Mouse (Mus musculus) liver (tissue): Measurements from ENCODE around the gene Usp22.
"Not testable (repeated sequence)": the region's sequence is repeated elsewhere in the genome, so short reads cannot be mapped to it uniquely, and the experiment has no call there.

ENCODE experiments used
- DNase-seq: peaks from one replicate; pipeline ENCODE4 v3.0.0-alpha.2; 2020; ENCODE audit warnings: mixed read lengths

Usp22 gene

DNA sequence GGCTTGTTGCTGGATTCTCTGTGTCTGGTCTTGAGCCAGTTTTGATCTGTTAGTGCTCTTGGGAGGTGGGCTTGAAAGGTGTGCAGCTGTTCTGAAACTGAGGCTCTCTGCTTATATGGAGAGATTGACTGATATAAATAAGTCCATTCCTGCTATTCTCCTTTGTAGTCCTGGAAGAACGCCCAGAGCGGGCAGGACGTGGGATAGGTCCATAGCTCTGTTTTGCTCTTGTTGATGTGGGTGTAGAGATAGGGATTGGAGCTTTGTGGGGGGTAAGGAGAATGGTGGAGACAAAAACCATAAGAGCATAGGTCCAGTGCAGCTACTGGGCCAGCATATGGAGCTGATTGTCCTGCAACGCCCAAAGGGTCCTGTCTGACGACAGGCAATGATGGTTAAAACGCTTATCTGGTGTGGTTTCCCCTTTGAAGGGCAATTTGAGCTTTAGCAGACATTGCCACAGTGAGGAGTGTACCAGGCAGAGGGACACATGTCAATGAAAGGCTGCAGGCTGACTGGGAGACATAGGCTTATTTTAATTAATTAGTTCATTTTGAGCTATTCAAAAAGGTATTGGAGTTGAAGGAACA, 31.8 kb downstream of the Usp22 start:
- no peak for DNase-seq

- DNase-seq, result no peak
Measured at GRCm38 (mm10) chr11:61142262-61142661, 32.6 kb downstream of the Usp22 start.

DNA sequence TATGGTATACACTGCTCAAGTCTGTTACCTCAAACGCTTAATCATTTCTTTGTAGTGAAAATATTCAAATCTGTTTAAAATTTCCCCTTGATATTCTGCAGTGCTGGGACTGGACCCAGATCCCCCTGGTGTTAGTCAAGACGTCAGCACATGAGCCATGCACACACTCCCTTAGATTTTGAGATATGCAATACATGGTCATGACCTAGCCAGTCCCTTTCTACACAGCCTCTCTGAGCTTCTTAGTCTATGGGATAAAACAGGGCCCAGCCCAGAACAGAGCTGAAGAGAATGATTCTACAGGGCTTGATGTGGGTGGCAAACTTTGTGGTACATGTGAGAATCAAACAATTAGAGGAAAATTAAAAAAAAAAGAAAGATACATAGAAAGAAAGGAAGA, 33.2 kb downstream of the Usp22 start:
- DNase-seq, result no peak

DNA sequence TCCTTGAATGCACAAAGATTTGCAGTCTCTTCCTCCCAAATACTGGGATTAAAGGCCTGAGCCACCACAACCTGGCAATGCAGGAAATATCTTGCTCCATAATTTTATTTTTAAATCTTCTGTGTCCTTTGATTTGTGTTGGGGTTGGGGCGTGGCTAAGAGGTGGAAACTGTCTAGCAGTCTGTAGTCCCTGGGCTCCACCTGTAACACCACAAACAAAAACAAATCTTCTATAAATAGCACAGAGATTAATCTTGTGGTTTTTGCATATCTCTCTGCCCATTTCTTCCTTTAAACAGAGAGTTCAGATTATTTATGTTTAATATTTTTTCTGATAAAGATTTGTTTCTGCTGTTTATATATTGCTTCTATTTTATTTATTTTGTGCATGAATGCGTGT, 41.9 kb downstream of the Usp22 start:
- DNase-seq, result no peak

DNA sequence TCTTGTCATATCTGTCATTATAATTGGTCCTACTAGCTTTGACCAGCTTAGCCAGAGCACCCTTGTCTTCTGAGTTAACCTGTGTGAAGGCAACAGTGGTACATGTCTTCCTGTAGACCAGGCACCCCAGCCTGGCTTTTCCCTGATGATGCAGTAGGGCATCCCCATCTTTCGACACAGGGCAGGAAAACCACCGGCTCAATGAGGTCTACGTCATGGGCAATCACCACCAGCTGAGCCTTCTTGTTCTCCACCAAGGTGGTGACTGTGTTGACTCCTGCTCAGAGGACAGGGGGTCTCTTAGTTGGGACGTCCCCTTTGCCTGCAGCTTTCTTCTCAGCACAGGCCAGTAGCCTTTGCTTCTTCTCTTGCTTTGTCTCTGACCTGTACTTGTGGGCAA, 44.2 kb downstream of the Usp22 start:
- not testable (repeated sequence) for DNase-seq

- DNase-seq, result no peak
Measured at GRCm38 (mm10) chr11:61129305-61129704, 45.5 kb downstream of the Usp22 start.

GRCm38 (mm10) chr11:61127421-61128055, 47.3 kb downstream of the Usp22 start:
- DNase-seq, result no peak

- no peak for DNase-seq
Measured at GRCm38 (mm10) chr11:61126606-61127355, 48.1 kb downstream of the Usp22 start, which contains the start of gene Tnfrsf13b. Gene Tnfrsf13b, plus strand, starts transcription at chr11:61126755.

GRCm38 (mm10) chr11:61125970-61126369, 48.9 kb downstream of the Usp22 start:
- DNase-seq, result no peak

GRCm38 (mm10) chr11:61123886-61124285, 51.0 kb downstream of the Usp22 start:
- no peak for DNase-seq

- DNase-seq, result no peak
Measured at GRCm38 (mm10) chr11:61122769-61123288, 52.0 kb downstream of the Usp22 start.

- DNase-seq, result no peak
Measured at GRCm38 (mm10) chr11:61122283-61122768, 52.5 kb downstream of the Usp22 start.

DNA sequence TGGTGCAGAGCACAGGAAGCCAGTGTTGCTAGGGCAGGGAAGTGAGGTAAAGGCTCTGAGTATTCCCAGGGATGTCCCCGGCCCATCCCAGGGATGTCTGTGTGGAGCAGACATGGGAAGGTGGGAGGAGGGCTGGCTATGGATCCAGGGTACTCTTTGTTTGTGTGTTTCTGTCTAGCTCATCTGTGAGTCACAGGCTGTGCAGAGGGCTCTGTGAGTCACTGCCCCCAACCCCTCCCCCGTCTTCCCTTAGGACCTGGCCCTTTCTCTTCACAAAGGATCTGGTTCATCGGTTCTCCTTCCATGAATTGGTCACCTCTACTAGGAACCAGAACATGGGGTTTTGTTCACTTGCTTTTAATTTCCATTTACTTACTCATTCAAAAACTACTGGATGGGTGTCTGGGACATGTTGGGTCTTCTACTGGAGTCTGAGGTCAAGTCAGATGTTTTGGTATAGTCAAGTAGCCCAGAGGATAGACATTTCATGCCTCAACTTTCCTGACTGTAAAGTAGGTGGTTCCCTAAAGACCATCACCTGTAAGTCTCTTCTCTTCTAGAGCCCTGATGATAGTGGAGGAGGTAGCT, 54.8 kb downstream of the Usp22 start:
- no peak for DNase-seq

DNA sequence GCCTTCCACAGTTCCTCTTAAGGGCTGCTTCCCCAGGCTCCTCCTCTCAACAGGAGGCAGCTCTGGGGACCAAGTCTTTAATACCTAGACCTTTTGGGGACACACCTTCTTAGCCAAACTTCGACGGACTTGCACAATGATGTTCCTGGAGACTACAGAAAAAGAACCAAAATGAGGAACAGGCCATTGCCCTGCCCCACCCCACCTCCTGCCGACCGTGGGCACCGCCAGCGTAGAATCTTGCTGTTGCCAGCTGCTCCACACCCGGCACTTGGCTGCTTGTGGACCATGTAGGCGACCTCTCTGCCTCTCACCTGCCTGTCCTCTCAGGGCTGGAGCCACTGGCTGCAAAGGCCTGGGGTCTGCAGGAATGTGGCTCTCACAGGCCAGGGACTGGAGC, 58.6 kb downstream of the Usp22 start:
- no peak for DNase-seq

- DNase-seq, result no peak
Measured at GRCm38 (mm10) chr11:61112323-61112995, 62.4 kb downstream of the Usp22 start.

- DNase-seq, result no peak
Measured at GRCm38 (mm10) chr11:61111472-61111871, 63.4 kb downstream of the Usp22 start.

- no peak for DNase-seq
Measured at GRCm38 (mm10) chr11:61110928-61111327, 63.9 kb downstream of the Usp22 start.

DNA sequence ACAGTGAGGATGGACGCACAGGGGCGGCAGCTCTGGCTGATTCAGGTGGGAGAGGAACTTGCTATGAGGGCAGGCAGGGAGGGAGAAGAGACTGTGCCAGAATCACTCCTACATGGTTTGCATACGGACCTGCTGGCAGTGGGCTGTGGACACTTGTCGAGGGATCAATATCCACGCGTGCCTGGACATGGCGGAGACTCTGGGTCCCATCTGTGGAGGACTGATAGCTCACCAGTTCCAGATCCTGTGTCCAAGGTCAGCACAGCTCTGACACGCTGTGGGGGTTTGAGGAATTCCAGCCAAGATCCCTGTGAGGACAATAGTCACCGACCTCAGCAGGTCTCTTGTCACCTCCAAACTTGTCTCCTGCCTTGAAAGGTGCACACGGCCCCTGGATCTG, 64.7 kb downstream of the Usp22 start:
- DNase-seq, result no peak

- DNase-seq, result no peak
Measured at GRCm38 (mm10) chr11:61109707-61110106, 65.1 kb downstream of the Usp22 start.

DNA sequence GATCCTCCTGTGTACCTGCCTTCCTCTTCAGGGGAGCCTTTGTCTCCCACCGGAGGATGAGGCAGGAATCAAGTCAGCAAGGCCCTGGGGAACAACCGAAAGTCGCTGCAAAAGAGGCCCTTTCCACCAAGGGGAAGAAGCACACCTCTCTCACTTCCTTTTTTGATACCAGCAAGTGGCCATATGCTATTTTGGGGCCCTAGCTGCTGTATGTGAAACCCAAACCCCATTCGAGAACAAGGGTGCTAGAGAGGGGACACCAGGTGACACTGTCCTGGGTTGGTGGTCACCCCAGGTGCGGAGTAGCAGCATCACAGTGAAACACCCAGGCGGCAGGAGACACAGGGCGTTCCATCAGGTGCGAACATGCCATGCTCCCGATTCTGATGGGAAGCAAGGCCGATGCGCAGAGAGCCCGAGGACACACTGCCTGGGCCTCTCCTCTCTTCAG, 65.9 kb downstream of the Usp22 start:
- DNase-seq, result no peak

- peak; percentile 89 for DNase-seq
Measured at GRCm38 (mm10) chr11:61104241-61104901, 70.5 kb downstream of the Usp22 start.
